Mouse (Mus musculus): Measurements from ENCODE around the gene Col4a4.

Gene Col4a4

GRCm38 (mm10) chr1:82414434-82415045, 172.1 kb downstream of the Col4a4 start:
- no peak for DNase-seq (ENCODE audit: low spot score)

- DNase-seq (ENCODE audit: low spot score), result no peak
Observed at GRCm38 (mm10) chr1:82412085-82412484, 174.6 kb downstream of the Col4a4 start.

- no peak for DNase-seq (ENCODE audit: low spot score)
Observed at GRCm38 (mm10) chr1:82411521-82411920, 175.1 kb downstream of the Col4a4 start.

GRCm38 (mm10) chr1:82410548-82410947, 176.1 kb downstream of the Col4a4 start:
- DNase-seq (ENCODE audit: low spot score), result no peak

GRCm38 (mm10) chr1:82409271-82409670, 177.4 kb downstream of the Col4a4 start:
- no peak for DNase-seq (ENCODE audit: low spot score)

GRCm38 (mm10) chr1:82407786-82408185, 178.9 kb downstream of the Col4a4 start:
- DNase-seq (ENCODE audit: low spot score), result no peak

Measured in yolk sac, embryonic 10.5 days (tissue).